Mouse (Mus musculus): Measurements from ENCODE around the gene Smoc2.

The Smoc2 gene

DNA sequence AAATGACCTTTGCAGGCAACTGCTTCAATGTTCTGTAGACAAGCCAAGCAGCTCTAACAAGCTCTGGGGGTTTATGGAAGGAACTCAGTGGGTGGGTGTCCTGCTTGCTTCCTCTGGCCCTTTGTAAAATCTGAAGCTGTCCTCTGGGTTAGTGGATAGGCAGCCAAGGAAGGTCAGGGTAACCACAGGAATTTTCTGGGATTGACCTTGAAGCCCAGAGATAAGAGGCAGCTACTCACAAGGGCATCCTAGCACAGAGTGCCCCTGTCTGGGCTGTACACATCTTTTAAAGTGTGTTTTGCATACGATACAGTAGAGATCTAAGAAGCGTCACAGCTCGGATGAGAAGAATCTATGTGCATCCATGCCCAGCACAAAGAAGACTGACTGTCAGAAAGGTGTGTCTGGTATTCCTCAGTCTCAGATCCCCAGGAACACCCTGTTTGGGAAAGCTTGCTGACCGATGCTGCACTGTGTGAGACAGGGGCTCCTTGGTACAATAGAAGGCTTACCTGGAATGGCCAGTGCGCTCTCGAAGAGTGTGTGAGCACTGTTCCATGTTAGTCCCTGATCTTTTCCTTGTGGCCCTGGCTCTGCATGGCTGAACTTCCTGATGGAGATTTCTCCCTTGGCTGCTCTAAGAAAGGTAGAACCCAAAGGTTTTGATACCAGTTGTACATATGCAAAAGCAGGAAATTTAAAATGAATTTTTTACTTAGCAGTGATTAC lies 69.9 kb downstream of the Smoc2 start:
- no peak for DNase-seq (ENCODE audit: low spot score)

DNA sequence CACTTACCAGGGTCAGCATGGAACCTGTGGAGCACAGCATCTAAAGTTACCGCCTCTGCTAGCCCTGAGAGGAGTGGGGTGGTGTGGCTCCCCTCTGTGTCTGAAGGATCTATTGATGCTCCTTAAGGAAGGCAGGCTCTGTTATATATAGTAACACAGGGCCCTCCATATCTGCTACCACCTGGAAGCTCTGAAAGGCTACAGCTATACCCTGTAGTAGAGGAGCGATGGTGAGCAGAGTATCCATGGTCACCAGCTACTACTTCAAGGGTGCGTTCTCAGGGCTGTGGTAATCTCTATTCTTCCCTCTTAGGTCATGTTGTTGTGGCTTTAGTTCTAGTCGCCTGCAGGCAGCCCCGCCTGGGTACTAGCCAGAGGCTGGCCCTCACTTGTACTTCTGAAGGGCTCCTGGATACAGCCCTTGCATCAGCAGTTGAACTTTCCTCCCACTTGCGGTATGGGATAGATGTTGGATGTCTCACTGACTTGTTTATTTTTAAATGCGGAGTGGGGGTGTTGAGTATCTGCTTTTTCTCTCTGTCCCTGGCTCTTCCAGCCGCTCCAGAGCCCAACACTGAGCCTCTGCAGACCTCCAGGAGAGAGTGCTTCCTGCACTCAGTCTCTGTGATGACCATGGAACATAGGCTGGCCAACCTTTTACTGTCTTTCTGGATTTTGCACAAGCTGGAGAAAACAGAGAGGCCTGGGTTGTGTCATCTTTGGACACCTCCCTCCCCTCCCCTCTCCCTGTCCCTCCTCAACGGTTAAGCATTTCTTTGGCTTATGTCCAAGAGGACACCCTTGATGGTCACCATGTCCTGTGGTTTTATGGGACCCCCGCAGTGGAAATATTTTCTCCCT lies 74.1 kb downstream of the Smoc2 start:
- DNase-seq (ENCODE audit: low spot score) = peak; percentile 21

DNA sequence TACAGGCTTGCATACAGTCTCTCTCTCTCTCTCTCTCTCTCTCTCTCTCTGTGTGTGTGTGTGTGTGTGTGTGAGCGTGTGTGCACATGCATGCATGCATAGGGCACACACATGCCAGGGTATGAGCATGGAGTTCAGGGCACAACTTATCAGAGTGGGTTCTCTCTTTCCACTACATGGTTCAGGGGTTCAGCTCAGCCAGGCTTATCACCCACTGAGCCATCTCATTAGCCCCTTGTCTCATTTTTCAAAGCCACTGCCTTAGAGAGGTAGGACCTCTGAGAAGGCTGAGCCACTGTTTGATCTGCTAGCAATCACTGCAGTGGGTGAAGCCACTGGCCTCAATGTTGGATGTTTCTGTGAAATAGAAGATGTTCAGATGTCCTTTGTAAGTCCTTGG lies 82.2 kb downstream of the Smoc2 start:
- no peak for DNase-seq (ENCODE audit: low spot score)

- DNase-seq (ENCODE audit: low spot score) = no peak
Observed at GRCm38 (mm10) chr17:14370476-14370875, 91.2 kb downstream of the Smoc2 start.

DNA sequence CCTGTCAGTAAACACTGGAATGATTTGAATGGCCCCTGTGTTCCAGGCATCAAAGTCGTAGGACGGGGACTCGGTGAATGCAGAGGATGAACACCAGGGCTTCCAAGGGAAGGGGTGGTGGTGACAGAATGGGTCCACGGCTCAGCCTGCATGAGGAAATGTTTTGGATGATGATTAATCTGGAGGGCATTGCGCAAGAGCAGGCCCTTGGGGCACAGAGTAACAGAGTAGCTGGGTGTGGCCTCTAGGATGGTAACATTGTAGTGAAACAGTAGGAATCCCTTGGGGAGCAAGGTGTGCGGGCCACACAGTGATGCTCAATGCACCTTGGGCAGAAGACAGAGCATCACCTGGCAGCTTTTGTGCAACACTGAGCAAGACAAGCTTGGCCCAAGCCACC lies 92.3 kb downstream of the Smoc2 start:
- DNase-seq (ENCODE audit: low spot score) = peak; percentile 60

DNA sequence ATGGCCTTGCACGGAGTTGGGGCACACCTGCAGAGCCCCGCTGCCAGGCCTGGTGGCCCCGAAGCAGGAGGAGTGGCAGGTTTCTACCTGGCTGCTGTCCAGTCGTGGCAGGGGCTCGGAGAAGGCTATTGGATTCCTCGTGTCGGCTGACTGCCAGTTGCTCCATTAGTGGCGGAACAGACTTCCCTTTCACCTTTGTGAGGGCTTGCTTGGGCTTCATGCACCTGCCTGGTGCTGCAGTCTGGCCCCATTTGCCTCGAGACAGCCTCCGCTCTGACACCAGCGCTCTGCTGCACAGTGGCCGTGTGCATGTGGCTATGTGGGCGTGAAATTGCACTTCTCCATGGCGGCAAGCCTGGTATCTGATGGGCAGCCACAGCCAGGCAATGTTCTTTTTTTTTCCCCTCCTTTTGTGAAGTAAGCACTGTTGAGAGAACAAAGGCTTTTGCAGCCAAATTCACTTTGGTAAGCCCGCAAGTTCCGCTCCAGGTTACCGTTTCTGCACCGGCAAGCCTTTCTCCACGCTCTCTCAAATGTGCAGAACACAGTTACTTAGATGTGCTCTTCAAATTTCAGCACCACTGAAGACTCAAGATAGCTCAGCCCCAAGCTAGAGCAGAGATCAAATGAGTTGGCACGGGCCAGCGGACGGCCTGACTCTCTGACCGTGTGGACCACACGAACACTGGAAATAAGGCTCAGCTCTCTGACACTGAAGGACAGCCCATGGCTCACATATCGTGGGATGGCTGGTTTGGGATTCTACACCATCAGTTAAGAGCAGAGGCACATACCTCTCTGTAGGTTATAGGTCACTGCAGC lies 93.2 kb downstream of the Smoc2 start:
- DNase-seq (ENCODE audit: low spot score) = peak; percentile 28

DNA sequence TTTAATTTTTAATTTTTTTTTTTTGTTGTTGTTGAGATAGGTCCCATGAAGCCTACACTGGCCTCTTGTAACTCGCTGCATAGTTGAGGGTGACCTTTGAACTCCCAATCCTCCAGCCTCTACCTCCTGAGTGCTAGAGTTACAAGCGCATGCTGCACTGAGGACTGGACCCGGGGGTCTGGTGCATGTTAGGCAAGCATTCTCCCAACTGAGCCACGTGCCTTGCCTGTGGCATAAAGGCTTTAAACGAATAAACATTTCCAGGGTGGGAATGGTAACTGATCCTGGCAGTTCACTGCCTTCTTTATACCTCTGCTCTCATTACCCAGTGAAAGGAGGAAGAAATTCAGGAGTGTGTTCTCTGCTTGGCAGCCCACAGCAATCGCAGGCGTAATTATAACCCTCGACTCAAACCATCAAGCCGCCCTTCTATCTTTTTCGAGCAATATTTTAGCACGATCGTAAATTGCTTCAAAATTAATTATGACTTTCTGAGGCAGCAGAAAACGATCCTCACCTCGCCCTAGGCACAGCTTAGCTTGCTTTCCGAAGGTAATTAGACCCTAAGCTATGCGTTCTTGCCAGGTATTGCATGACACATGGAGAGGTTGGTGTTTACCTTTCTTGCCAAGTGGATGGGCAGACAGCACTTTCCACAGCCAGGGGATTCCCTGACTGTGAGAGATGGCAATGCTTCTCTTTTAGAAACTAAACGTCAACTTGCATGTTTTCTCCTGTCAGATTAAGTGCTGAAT lies 99.6 kb downstream of the Smoc2 start:
- DNase-seq (ENCODE audit: low spot score) = no peak

GRCm38 (mm10) chr17:14379518-14379917 lies 100.2 kb downstream of the Smoc2 start:
- no peak for DNase-seq (ENCODE audit: low spot score)

- DNase-seq (ENCODE audit: low spot score) = no peak
Observed at GRCm38 (mm10) chr17:14379966-14380365, 100.7 kb downstream of the Smoc2 start.

DNA sequence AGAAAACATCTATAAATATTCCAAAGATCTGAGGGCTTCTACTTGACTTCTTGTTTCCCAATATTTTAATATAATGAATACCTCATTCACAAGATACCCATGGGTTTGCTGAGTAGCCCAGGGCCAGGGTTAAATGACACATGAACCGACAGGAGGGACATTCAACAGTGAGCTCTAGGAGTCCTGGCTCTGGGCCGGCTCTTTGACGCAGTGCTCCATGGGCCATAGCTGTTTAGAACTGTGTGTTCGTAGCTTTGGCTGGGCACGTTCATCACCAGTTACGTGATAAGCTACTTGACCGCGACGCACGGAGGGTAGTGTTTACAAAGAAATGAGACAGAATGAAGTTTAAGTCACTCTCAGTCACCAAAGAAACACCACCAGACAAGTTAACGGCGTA lies 101.2 kb downstream of the Smoc2 start:
- DNase-seq (ENCODE audit: low spot score) = no peak

- DNase-seq (ENCODE audit: low spot score) = no peak
Observed at GRCm38 (mm10) chr17:14381482-14381881, 102.2 kb downstream of the Smoc2 start.

DNA sequence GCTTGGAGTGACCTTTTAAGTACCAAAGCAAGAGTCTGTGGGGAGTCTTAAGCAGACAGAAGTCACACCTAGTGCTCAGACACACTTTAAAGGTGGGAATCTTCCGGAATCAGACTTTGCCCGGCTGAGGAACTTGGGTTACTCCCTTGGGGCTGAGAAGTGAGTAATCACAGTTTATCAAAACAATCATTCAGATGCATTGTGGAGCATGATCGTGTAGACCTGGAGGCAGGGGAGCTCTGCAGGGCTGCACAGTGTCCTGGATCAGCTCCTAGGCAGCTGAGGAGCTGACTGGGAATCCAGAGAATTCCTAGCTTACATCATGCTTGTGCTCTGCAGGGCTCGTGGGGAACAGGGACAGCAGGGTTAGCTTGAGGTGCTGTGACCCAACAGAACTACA lies 104.7 kb downstream of the Smoc2 start:
- DNase-seq (ENCODE audit: low spot score) = no peak

- DNase-seq (ENCODE audit: low spot score) = no peak
Observed at GRCm38 (mm10) chr17:14384980-14385379, 105.7 kb downstream of the Smoc2 start.

GRCm38 (mm10) chr17:14387261-14387660 lies 108.0 kb downstream of the Smoc2 start:
- DNase-seq (ENCODE audit: low spot score) = no peak

- DNase-seq (ENCODE audit: low spot score) = no peak
Observed at GRCm38 (mm10) chr17:14392443-14392842, 113.1 kb downstream of the Smoc2 start.

GRCm38 (mm10) chr17:14394861-14395260 lies 115.6 kb downstream of the Smoc2 start:
- no peak for DNase-seq (ENCODE audit: low spot score)

DNA sequence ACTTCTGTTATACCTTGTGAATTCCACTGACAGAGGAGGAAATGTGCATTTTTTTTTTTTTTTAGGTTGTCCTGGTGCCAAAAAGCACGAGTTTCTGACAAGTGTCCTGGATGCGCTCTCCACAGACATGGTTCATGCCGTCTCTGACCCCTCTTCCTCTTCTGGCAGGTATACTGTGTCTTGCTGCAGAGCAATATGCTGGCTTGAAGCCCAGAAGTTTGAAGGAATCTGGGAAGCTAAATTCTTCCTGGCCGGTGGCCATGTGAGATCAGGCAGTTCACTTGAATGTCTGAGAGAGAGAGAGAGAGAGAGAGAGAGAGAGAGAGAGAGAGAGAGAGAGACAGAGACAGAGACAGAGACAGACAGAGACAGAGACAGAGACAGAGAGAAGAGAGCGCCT lies 118.2 kb downstream of the Smoc2 start:
- DNase-seq (ENCODE audit: low spot score) = peak; percentile 73

- DNase-seq (ENCODE audit: low spot score) = no peak
Observed at GRCm38 (mm10) chr17:14398650-14399424, 119.5 kb downstream of the Smoc2 start.

DNA sequence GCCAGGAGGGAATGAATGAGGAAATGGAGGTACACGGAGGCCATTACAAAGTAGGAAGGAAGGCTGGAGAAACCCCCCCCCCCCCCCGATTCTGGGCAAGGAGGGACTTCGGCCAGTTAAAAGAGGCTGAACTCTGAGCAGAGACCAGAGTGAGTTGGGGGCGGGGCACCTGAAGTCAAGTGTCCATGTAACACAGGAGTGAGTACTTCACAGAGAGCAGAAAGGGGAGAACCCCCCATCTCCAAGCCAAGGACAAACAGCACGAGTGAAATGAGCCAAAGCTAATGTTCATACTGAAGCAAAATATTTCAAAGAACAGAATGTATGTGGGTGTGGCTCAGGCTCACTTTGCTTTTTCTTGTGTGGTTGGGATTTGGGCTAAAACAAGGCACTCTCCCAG lies 121.7 kb downstream of the Smoc2 start:
- no peak for DNase-seq (ENCODE audit: low spot score)

DNA sequence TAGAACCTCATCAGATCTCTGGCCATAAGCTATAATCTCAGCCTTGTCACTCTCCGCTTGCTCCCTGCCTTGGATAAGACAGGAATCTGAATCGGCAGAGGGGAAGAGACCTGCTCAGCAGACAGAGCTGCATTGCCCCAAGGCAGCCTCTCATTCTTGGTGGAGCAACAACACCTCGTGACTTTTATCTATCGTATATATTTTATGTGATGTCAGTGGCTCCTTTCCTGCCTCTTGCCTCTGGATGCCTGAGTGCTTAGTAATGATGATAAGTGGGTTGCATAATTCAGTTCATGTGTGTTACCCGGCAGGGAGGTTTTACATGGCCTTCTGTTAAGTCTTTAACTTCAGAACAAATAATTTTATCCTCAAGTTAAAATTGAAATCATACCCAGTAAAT lies 128.6 kb downstream of the Smoc2 start:
- no peak for DNase-seq (ENCODE audit: low spot score)

GRCm38 (mm10) chr17:14412460-14412859 lies 133.2 kb downstream of the Smoc2 start:
- DNase-seq (ENCODE audit: low spot score) = no peak
